Mouse (Mus musculus): ENCODE data around the gene Ano2. TPM values are rescaled to one million over a fixed set of nuclear protein-coding genes. Genes with fewer than 3 reads are reported as not detected.

Ano2 gene
- polyA plus RNA-seq, 1 experiment from 2014 or later = 0.05 TPM

DNA sequence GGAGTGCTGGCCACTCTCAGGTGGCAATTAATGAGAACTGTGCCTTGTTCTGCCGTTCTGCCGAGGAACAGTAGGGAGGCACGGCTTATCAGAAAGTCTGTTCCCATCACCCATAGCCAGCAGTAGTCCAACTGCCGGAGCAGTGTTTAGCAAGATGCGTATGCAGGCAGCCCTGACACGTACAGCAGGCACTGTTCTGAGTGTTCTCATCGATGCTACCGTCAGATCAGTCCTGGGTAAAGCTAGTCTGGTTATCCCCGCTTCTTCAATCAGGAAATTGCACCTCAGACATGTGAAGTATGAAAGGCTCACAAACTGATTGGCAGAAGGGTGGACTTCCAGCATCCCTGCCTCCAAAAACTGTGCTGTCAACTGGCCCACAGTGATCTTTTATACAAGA, 224.2 kb downstream of the Ano2 start:
- DNase-seq (ENCODE audit: low spot score) = no peak

DNA sequence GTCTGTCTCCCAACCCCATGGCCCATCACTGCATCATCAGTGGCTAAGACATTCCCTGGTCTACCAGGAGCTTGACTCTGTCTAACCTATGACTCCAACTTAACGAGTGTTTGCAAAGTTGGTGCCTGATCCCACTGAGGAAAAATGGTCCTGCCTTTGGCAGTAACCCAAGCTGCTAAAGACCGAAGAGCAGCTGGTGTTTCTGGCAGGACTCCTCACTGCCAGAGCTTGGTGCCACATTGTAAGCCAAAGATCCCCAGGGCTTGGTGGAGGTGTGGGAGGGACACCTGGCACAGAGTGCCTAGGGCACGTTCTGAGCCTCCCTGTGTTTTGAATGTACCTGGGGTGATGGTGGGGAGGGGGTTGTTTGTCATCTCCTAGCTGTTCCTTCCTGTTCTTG, 232.5 kb downstream of the Ano2 start:
- no peak for DNase-seq (ENCODE audit: low spot score)

- no peak for DNase-seq (ENCODE audit: low spot score)
Observed at GRCm38 (mm10) chr6:125924979-125925378, 234.8 kb downstream of the Ano2 start.

DNA sequence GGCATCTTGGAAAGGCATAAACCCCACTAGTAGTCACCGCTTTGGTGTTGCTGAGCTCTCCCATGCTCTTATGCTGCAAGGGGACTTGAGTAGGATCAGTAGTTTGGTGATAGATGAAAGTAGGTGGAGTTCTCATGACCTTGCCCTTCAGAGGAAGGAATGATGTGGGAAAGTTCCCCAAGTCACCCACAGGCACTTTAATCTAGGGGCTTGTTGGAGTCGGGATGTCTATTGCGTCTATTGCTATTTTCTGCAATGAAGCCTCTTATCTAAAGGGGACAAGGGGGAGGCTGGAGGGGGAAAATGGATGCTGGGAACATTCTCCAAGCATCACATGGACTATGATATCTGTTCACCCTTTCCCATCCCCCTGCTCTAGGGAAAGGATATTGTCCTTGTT, 235.6 kb downstream of the Ano2 start:
- DNase-seq (ENCODE audit: low spot score) = no peak

DNA sequence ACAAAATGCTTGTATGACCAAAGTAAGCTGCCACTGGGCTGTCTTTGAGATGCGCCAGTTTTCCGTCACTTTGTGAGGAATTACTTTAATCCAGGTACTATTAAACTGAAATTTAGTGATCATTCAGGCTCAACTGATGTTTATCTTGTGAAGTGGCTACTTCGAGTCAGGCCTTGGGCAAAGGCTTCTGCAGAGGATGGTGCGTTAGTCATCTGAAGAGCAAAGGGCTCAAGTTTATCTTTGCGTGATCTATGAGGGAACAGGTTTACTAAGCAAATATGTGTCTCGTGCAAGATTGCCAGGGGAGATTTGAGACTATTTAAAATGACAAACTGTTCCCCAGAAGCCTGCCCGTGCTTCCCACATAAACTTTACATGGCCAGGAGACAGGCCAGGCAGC, 241.7 kb downstream of the Ano2 start:
- DNase-seq (ENCODE audit: low spot score) = no peak

DNA sequence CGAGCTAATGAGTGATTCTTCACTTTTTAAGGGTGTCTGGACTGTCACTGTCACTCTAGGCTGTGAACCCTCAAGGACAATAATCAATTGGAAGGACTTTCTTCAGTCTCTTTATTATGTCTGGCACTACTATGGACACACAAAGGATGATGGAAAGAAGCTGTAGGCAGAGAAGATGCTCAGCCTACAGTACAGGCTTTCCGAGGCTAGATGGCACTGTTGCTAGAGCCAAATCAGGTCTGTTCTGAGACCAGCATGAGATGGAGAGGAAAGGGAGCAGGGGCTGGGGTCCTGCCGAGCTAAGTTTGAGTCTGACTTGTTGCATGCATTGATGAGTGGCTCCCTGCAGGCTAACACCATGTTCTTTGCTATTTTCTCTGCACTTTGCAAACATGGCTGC, 264.7 kb downstream of the Ano2 start:
- no peak for DNase-seq (ENCODE audit: low spot score)

DNA sequence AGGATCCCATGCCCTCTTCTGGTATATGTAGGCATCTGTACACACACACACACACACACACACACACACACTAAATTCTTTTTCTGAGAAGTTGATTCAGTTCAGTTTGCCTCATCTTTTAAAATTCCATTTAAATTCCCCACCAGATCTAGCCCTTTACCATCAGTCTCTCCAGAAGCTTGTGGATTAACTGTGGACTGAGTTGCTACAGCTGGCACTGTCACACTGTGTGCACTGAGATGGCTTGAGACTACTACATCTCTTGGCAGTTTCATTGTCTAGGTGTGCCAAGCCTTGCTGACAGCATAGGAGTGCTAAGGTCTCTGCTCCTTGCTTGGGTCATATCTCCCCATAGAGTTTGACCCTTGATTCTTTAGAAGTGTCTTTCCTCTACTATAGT, 283.3 kb downstream of the Ano2 start:
- DNase-seq (ENCODE audit: low spot score) = no peak

- no peak for DNase-seq (ENCODE audit: low spot score)
Observed at GRCm38 (mm10) chr6:125975788-125976465, 285.7 kb downstream of the Ano2 start.

- DNase-seq (ENCODE audit: low spot score) = no peak
Observed at GRCm38 (mm10) chr6:125979601-125980000, 289.4 kb downstream of the Ano2 start.

GRCm38 (mm10) chr6:125984050-125984449, 293.8 kb downstream of the Ano2 start:
- DNase-seq (ENCODE audit: low spot score) = no peak

- no peak for DNase-seq (ENCODE audit: low spot score)
Observed at GRCm38 (mm10) chr6:125992731-125993130, 302.5 kb downstream of the Ano2 start.

DNA sequence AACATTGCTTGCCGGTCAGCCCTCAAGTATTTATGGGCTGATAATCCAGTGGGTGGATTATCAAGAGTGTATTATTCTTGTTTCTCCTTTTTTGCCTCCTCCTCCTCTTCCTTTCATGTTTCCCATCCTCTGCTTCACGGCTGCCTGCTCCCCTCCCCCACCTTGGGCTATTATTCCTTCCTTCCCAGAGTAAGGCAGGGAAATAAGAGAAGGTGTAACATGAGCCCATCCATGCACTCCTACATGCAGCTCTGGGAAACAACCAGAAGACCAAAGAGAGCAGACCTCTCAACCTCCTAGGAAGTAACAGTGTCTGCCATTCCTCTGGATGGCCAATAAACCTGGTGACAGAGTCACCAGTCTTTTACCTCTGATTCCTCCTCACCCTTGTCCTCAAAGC, 311.6 kb downstream of the Ano2 start:
- no peak for DNase-seq (ENCODE audit: low spot score)

- DNase-seq (ENCODE audit: low spot score) = no peak
Observed at GRCm38 (mm10) chr6:126003002-126003742, 313.0 kb downstream of the Ano2 start.

- no peak for DNase-seq (ENCODE audit: low spot score)
Observed at GRCm38 (mm10) chr6:126006647-126007046, 316.4 kb downstream of the Ano2 start.

DNA sequence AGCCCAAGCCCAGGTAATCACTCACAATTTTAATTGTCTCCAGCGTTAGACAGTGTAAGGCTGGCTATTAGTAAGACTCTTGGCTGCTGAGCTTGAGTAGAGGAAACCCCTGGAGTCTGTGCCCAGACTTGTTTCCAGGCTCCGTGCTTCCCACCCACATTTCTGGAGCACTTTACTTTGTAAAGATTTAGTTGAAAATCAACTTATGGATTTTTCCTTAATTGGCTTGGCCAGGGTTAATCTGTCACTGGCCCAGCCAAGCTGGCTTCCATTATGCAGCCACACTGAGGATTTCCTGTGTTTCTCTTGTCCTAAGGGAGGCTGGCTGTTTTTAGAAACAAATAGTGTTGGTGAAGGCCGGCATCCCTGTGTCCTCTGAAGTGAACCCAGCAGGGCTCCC, 318.9 kb downstream of the Ano2 start:
- DNase-seq (ENCODE audit: low spot score) = no peak

GRCm38 (mm10) chr6:126016991-126017390, 326.8 kb downstream of the Ano2 start:
- DNase-seq (ENCODE audit: low spot score) = no peak

- DNase-seq (ENCODE audit: low spot score) = no peak
Observed at GRCm38 (mm10) chr6:126018411-126018810, 328.2 kb downstream of the Ano2 start.

DNA sequence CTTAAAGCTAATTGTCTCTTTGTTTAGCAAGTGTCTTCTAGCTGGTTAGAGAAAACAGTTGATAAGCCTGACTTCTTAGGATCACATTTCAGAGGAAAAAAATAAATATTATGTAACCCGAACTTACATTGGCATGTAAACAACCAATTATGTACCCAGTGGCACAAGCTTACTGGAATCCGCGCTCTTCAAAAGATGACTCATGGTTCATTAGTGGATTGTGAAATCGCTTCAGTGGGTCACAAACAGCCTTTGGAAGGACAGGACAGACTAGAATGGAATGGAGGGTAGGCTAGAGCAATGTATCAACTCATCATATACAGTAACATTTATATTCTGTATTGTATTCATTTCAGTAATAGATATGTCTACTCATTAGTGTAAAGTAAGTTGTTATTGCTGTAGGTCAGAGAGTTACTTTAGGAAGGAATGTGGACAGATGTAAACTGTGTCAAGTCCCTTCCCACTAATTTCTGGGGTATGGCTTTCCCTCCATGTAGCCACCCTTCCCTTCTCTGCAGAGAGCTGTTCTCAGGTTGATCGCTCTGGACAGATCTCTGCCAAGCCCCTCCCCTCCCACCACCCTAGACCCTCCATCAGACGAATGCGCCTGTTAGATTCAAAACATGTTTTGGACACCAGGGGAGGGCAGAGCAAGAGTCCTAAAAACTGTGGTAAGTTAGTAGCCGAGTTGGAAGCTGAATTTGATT, 343.6 kb downstream of the Ano2 start:
- DNase-seq (ENCODE audit: low spot score) = no peak

DNA sequence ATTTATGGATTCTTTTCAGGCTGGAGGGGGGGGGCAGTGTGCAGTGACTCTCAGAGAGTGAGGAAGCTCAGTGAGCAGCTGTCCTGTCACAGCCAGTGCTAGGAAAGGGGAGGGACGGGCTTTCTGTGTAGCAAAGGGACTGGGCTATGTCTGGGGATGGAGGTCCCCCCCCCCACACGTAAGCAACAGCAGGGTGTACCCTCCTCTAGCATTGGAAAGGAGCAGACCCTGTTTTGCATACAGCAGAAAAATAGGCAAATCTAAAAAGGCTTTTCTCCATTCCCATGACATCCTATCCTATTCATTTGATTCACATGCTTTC, 344.1 kb downstream of the Ano2 start:
- DNase-seq (ENCODE audit: low spot score) = no peak

DNA sequence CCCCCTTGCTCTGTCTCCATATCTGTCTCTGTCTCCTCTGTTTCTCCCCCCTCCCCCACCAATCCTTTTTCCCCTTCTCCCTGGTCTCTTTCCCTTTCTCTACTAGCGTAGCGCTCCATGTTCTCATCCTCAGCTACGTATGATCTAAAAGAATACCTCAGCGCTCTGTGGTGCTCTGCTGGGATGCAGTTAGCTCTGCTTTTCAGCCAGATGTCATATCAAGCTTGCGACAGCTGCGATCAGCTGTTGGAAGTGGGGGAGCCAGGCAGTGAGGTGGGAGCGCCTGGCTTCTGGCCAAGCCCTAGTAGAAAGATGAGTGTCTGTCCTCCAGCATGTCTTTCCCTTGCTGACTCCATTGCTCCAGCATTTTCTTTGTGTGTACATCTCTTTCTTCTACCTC, 344.5 kb downstream of the Ano2 start:
- DNase-seq (ENCODE audit: low spot score) = no peak

- no peak for DNase-seq (ENCODE audit: low spot score)
Observed at GRCm38 (mm10) chr6:126035621-126036020, 345.4 kb downstream of the Ano2 start.

GRCm38 (mm10) chr6:126045931-126046330, 355.7 kb downstream of the Ano2 start:
- DNase-seq (ENCODE audit: low spot score) = peak; percentile 3

- no peak for DNase-seq (ENCODE audit: low spot score)
Observed at GRCm38 (mm10) chr6:126048206-126048605, 358.0 kb downstream of the Ano2 start.

All from thymus, postnatal 0 days (tissue).